ENCODE assay signal across 15 mouse cellular contexts in the genomic region with DNA sequence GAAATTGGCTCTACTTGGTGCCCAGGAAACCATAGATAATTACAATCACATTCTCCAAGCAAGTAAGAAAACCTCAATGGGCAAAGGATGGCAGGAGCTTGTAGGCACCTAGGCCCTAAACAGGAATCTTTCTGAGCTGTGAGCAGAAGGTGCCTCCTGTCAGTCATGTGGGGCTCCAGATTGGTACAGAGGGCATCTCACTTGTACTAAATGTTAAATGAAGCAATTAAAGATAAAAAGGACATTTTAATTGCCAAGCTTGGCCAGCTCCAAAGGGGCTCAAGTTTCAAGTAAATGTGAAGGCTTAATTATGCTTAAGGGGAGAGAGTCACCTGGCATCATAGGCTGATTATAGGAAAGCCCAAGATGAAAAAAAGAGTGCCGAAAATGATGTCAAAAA.
"Had no signal": no experiment of that assay in that cellular context is flagged by ENCODE, and none has a peak within 500 bp of the region (broad histone marks: within the 10 kb centered on the region; RNA-seq: fewer than 3 reads in every experiment).

No protein-coding gene starts in this region.

- DNase-seq: retina, postnatal 1 day; right cerebral cortex, adult 18-20 months; right cerebral cortex, postnatal 14 days; right cerebral cortex, postnatal 25 days; right cerebral cortex, postnatal 4 days; spleen, adult 18-20 months; thymus, adult 18-20 months; thymus, adult 2 months; thymus, postnatal 14 days; thymus, postnatal 25 days; thymus, postnatal 36 days; thymus, postnatal 4 days had no signal

- H3K36me3 ChIP-seq: neural tube, embryonic 15.5 days; stomach, embryonic 15.5 days had no signal

- H3K4me2 ChIP-seq: neural tube, embryonic 15.5 days; stomach, embryonic 15.5 days had no signal

- H3K9ac ChIP-seq: neural tube, embryonic 15.5 days; stomach, embryonic 15.5 days had no signal

- H3K4me3 ChIP-seq: neural tube, embryonic 15.5 days; stomach, embryonic 15.5 days had no signal

- H3K4me1 ChIP-seq: neural tube, embryonic 15.5 days; stomach, embryonic 15.5 days had no signal

- H3K9me3 ChIP-seq: stomach, embryonic 15.5 days had no signal

- H3K27ac ChIP-seq: neural tube, embryonic 15.5 days; stomach, embryonic 15.5 days; stomach, postnatal 0 days had no signal

- H3K27me3 ChIP-seq: neural tube, embryonic 15.5 days; stomach, embryonic 15.5 days had no signal
